Mouse (Mus musculus) megakaryocyte progenitor cell, adult 5-6 weeks (primary cell): Measurements from ENCODE around the gene Shmt1. TPM values are rescaled to one million over a fixed set of nuclear protein-coding genes. Genes with fewer than 3 reads are reported as not detected.

Experiments used
- total RNA-seq, 2 experiments: library from RNA; stranded (forward) in 1 of 2; stranded (reverse) in 1 of 2; fragments of 157-497, 149-512 nt in 1 of 2; fragments of 200-1000 nt in 1 of 2; gene quantifications; 2 replicates each; pipeline versions ENCODE4 v1.2.3 to v1.2.4; 2015 to 2017

Shmt1 gene
- total RNA-seq, 2 experiments from 2014 or later: 39.8 to 129 TPM

Other genes starting within 250 kb of the Shmt1 start
- 5.4 and 5.6 TPM in 2 replicates for gene Llgl1, start 112.0 kb downstream of the Shmt1 start, total RNA-seq (2015)
- gene Llgl1, start 112.0 kb downstream of the Shmt1 start, total RNA-seq (2017): 4.1 and 6.7 TPM in 2 replicates
- 62.6 and 80.2 TPM in 2 replicates for gene Flii, start 84.5 kb downstream of the Shmt1 start, total RNA-seq (2015)
- 133 and 138 TPM in 2 replicates for gene Flii, start 84.5 kb downstream of the Shmt1 start, total RNA-seq (2017)
- 2.2 and 2.4 TPM in 2 replicates for gene Mief2, start 83.3 kb downstream of the Shmt1 start, total RNA-seq (2015)
- 3.8 and 4.6 TPM in 2 replicates for gene Mief2, start 83.3 kb downstream of the Shmt1 start, total RNA-seq (2017)
- 9.8 and 13.4 TPM in 2 replicates for gene Top3a, start 34.4 kb downstream of the Shmt1 start, total RNA-seq (2015)
- 21.2 and 23.0 TPM in 2 replicates for gene Top3a, start 34.4 kb downstream of the Shmt1 start, total RNA-seq (2017)
- gene Smcr8, start 34.2 kb downstream of the Shmt1 start, total RNA-seq (2015): 31.5 and 36.2 TPM in 2 replicates
- 12.7 and 16.3 TPM in 2 replicates for gene Smcr8, start 34.2 kb downstream of the Shmt1 start, total RNA-seq (2017)
- gene Dhrs7b, start 18.9 kb upstream of the Shmt1 start, total RNA-seq (2015): 14.4 and 15.3 TPM in 2 replicates
- gene Dhrs7b, start 18.9 kb upstream of the Shmt1 start, total RNA-seq (2017): 14.2 and 19.3 TPM in 2 replicates
- 23.9 and 30.3 TPM in 2 replicates for gene Tmem11, start 67.6 kb upstream of the Shmt1 start, total RNA-seq (2015)
- 66.9 and 71.3 TPM in 2 replicates for gene Tmem11, start 67.6 kb upstream of the Shmt1 start, total RNA-seq (2017)
- 2.2 and 2.3 TPM in 2 replicates for gene Natd1, start 103.0 kb upstream of the Shmt1 start, total RNA-seq (2015)
- gene Natd1, start 103.0 kb upstream of the Shmt1 start, total RNA-seq (2017): 0.67 and 0.98 TPM in 2 replicates
- 29.9 and 32.7 TPM in 2 replicates for gene Map2k3, start 120.3 kb upstream of the Shmt1 start, total RNA-seq (2015)
- gene Map2k3, start 120.3 kb upstream of the Shmt1 start, total RNA-seq (2017): 13.5 and 17.5 TPM in 2 replicates
- not detected in 2 replicates for gene Kcnj12, start 210.8 kb upstream of the Shmt1 start, total RNA-seq (2015)
- gene Kcnj12, start 210.8 kb upstream of the Shmt1 start, total RNA-seq (2017): not detected in 2 replicates